Mouse (Mus musculus): Measurements from ENCODE around the gene Tgfbr2.
A peak's percentile ranks its signal among the peaks of the same experiment; 100 is the strongest.

Tgfbr2 gene

DNA sequence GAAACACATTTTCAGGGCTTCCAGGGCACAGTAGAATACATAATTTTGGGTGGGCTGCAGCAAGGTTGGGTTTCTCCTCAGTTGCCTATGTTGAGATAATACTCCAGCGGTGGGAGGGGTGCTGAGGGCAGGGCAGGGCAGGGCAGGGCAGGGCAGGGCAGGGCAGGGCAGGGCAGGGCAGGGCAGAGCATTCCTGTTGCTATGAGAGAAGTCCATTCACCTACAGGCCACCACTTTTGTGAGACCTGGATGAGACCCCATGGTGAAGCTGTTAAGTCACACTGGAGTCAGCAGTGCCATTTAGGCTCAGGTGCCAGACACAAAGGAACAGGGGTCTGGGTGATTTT lies 18.3 kb upstream of the Tgfbr2 start:
- DNase-seq: no peak

DNA sequence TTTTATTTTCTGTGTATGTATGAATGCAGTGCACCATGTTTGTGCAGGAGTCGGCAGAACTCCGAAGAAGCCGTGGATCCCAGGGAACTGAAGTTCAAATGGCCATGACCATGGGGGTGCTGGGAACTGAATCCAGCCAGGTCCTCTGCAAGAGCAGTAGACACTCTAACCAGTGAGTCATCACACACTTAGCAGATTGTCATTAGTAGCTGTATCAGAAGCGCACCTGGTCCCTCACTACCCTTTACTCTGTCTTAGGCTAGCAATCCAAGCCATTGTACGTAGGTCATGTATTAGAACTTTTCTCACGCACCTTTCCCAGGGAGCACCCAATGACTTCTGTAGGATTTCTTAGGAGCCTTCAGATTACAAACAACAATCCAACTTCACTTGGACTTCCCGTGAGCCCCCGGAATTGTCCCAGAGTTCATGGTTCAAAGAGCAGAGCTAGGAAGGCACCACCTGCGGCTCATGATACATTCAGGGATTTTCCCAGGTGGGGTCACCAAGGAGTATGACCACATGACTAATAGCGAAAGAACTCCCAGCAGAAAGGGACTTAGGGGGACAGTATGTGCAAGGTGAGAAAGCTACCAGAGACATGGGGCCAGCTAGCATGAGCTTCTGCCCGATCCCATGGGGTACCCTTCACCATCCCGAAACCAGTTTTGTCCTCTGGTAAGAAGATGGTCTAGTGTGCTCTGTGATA lies 17.8 kb upstream of the Tgfbr2 start:
- no peak for DNase-seq

DNA sequence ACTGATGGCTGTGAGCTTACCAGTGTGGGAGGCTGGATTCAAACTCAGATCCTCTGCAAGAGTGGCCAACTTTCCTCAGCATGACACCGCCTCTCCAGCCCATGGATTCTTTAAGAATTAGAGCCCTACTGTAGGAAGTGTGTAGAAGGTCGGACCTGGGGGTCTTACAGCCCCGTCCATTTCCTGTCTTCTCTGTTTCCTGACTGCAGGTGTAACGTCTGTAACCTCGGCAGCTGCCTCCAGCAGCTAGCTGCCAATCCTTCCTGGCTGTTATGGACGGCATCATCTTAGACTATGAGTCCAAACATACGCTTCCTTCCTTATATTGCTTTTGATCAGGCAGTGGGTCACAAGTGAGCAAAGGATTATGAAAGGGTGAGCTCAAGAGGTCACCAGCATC lies 17.1 kb upstream of the Tgfbr2 start:
- peak in 1 of 2 experiments; percentile 24 for DNase-seq

DNA sequence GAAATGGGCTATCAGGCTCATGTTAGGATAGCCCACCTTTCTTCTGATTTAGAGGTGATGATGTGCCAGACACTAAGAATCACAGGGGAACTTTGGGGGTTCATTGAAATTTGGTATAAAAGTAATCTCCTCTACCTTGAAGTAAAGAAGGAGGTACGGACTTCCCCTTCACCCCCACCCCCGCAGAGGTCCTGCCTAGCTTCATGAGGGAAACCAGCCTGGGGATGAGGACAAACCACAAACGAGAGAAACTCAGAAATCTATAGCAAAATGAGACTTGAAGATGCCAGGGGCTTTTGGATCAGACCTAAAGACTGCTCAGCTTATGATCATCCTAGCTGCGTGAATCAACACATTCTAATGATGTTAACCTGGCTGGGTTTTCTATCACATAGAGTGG lies 14.7 kb upstream of the Tgfbr2 start:
- no peak for DNase-seq

DNA sequence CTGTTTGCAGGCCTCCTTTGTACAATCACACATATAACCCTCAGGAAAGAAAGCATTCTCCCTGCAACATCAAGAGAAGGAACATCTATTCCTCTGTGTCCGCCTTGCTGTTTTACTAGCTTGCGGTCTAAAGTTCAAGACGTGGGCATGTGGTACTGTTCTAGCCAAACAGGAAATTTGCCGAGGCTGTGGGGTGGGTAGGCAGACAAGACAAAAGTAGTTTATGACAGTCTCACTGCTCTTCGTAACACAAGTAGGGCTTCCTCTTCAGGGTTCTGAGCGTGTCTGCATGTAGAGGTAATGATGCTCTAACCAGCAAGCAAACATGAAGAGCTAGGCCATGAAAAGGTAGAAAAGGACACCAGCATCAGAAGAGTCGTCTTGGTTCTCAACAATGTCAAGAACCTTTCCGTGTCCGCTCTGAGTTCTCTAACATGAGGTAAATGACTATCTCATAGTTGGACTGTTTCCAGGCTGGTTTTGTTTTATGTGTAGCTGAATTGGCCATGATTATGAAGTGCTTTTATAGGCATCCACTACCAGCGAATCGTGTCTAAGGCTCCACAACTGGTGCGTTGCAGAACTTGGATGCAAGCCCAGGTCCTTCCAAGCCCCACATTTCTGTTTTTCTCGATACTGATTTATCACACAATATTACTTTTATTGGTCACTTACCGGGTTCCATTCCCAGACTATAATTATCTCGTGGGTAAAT lies 13.9 kb upstream of the Tgfbr2 start:
- DNase-seq: peak; percentile 35 to 73

DNA sequence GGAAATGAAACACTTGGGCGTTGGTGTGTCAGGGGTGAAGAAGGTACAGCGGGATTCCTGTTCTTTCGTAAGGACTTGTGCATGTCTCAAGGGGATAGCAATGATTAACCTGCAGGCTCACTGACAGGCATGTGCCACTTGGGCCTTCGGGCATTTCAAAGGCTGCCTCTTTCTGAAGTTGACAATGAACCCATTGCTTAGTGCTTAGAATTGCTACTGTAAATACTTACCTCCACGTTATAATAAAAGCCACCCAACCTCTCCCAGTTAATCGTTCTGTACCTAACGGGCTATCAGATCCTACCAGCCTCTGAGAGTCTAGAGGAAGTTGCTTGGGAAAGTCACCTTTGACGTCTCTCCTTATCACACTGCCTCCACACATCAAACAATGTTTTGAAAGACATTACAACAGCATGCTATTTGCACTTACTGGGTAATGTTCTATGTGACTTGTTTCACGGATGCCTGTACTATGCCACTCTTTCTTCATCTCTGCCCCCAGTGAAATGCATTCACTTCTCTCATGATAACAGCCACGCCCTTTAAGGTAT lies 12.1 kb upstream of the Tgfbr2 start:
- no peak for DNase-seq

DNA sequence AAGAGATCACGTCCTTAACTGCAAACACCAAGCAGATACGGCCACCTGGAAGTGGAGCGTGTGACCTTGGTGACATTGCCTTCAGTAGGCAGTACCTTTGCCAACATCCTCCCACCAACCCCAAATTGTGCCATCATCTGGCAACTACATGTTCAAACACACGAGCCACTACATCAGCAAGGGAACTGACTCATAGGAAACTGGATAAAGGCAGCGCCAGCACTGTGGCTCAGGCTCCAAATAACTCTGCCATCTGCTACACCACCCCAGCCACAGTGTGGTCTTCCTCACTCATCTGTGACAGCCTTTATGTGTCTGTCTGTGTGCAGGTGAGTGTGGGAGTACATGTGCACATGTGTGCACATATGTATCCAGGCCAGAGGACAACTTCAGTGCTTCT lies 9.7 kb upstream of the Tgfbr2 start:
- no peak for DNase-seq

DNA sequence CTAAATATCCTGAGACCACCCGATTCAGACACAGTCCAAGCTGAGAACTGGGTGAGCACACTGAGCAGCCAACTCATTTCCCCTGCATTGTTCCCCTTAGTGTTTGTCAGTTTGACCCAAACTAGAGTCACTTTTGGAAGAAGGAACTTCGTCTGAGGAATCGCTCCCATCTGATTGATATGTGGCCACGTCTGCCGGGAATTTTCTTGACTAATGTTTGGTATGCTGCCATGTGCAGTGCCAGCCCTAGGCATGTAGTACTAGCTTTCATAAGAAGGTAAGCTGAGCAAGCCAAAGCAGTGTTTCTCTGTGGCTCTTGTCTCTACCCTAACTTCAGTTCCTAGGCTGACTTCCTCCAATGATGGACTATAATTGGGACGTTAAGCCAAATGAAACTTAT lies 7.9 kb upstream of the Tgfbr2 start:
- DNase-seq: no peak

DNA sequence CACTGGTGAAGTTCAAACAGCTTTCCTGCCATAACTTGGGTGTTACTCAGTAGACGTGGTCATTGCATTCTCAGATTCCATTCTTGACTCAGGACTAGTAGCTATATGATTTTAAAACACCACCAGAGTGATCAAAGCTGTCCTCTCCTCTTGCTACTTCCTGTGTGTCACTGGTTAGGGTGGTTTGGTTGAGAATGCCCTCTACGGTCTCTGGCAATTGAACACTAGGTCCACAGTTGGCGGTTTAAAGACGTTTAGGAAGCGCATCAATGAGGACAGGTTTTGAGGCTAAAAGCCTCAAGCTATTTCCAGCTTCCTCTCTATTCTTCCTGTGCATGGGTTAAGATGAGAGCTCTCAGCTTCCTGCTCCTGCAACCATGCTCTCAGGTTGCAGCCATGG lies 6.4 kb upstream of the Tgfbr2 start:
- no peak for DNase-seq

DNA sequence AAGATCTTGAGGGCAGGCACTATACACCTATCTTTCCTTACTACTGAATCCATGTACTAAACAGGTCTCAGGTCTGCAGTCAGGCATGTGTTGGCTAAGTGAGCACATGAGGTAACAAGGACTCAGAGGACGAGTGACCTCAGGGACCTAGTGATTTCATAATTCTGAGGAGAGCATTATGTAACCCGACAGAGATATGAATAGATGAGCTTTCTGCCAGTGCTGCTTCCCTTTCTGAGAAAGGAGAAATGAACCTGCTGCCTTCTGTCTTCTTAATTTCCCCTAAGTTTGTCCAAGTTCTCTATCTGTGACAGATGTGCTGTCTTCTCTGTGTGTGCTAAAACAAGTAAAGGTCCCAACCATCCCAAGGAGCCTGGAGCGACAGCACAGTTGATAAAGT lies 3.0 kb upstream of the Tgfbr2 start:
- DNase-seq: no peak

DNA sequence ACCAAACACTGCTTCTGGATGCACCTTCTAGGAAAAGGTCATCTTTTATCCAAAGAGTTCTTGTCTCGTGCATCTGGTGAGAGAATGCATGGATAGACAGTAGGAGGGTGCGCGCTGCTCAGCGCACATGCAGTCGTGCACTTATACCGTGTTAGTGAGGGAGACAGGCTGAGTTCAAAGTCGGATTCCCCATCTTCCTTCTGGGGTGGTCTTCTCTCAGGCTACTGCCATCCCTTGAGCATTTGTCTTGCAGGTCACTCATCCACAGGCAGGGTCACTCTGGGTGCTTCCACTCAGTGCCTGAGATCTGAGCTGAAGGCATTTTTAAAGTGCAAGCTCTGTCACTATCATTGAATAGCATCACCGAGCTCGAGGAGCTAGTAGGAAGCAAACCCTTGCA lies 1.9 kb upstream of the Tgfbr2 start:
- no peak for DNase-seq

DNA sequence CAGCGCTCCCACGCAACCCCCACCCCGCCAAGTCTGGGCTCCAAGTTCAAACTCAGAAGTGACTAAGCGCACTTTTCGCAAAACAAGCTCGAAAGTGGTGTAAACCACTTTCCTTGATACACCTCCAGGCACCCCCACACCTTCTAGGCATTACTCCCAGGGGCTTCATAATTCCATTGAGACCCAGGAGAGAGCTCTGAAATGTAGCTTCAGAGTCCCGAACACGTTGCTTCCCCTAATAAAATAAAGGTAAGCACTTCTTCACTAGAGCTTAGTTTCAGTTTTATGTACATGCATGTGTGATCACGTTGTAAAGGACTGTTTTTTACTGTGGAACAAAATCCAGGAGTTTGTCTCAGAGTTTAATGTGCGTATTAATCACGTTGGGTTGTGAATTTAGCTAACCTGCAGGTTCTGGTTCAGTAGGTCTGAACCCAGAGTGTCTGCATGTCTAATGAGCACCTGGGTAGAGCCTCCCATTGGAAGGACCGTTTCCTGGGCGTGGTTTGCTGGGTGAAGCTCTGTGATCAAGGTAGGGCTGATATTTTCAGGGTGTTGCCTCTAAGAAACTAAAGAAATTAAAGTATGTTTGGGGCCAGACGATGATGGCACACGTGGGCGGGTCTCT lies 442 bp upstream of the Tgfbr2 start:
- peak; percentile 52 to 76 for DNase-seq

DNA sequence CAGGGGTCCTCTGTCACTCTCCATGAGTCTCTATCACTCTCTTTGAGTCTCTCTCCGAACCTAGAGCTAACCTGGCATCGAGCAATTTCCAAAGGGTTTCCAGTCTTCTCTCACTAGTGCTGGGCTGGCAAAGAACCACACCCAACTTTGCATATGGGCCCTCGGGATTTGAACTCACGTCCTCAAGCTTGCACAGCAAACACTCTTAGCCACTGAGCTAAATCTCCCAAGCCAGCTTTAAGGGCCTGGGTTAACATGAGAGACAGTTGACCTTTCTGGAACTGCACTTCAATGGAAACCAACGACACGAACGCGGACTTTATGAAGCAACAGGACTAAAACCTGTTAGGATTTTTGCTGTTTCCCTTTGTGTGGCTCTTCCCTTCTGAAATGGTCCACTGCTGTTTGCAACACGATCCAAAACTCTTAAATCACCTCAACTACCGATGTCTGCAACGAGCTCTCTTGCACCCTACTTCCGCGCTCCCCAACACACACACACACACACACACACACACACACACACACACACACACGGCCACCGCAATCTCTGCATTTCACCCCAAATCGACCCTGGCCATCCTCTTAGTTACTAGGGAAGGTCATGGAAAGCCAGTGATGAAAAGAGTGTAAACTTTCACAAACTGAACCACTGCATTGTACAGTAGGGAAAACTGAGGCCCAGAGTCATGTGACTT lies 1.5 kb downstream of the Tgfbr2 start:
- DNase-seq: no peak

DNA sequence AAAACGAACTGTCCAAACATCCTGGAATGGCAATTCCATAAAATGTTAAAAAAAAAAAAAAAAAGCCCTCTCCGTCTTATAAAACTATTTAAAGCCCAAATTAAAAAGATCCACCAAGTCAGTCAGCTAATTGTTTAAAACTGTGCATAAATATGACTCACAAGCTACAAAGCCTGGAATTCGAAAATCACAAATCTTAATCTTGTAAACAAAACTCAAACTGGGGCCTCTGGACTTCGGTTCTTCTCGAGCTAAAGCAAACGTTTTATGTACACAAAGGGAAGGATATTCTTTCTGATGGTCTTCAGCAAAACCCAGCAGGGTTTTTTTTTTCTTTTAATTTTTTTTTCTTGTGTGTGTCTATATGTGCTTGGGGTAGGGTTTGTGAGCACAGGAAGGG lies 2.1 kb downstream of the Tgfbr2 start:
- no peak for DNase-seq

DNA sequence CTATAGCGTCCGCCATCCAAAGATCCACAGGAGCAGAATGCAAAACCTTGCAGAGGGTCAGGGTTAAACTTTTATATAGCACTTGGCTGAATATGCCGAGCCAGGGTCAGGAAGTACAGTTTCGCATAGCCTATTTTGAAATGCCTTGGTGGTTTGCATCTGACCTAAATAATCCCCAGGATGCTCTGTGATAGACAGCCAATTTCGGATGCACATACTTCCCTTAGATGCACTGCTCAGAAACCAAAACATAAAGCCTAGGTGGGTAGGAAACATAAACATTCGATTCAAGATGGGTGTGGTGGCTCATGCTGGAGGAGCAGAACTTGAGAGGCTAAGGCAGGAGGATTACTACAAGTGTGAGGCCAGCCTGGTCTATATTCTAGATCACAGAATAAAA lies 6.1 kb downstream of the Tgfbr2 start:
- no peak for DNase-seq

DNA sequence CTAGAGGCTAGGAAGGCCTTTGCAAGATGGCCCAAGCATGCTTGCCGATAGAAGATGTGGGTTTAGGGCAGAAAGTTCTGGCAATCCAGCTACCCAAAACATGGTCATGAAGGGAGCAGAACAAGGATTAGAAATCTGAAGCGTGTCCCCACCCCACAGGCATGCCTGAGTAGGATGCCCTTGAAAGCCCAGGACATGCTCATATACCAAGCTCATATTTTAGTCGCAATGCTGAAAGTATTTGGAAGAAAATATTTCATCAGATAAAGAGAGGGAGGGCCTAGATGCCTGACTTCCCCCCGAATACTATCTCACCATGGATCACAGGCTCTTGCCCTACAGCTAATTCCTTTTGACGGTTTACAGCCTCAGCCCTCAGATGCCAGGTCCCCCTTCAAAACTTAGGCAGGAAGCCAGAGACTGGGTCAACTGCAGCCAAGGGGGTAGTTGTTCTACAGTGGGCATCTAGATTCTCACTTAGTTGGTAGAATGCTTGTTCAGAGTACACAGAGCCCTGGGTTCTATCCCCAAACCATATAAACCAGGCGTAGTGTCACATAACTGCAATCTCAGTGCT lies 7.8 kb downstream of the Tgfbr2 start:
- DNase-seq: no peak

DNA sequence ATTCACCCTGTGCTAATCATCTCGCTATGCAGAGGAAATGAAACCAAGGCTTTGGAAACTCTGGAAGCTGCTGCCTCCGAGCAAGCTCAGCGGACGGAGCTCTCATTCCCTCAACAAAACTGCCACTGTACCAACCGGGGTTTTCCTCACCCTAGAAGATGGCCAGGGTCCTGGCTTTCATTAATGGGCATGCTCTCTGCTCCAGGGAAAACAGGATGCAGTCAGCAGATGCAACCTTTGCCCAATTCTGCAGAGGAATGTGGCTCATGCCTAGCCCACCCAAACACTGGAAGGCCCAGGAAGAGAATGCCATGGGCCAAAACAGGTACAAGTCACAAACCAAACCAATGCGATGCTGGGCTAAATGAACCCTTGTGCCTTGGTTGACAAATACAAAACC lies 8.8 kb downstream of the Tgfbr2 start:
- no peak for DNase-seq

DNA sequence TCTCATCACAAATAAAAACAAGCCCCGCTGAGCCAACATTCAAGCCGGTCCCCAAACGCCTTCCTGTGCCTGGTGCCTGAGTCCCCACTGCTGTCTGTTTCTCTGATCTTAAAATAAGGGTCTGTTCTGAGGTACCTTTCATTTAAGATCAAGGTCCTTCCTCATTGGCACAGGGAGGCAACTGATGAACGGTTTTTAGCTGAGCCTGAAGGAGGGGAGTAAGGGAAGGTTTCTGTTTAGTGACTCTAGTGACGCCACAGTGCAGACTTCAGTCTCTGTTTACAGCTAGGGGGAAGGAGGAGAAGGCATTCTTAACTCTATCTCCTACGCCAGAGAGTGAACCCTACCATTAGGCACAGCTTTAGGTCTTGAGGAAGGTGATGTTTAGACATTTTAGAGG lies 11.3 kb downstream of the Tgfbr2 start:
- no peak for DNase-seq

DNA sequence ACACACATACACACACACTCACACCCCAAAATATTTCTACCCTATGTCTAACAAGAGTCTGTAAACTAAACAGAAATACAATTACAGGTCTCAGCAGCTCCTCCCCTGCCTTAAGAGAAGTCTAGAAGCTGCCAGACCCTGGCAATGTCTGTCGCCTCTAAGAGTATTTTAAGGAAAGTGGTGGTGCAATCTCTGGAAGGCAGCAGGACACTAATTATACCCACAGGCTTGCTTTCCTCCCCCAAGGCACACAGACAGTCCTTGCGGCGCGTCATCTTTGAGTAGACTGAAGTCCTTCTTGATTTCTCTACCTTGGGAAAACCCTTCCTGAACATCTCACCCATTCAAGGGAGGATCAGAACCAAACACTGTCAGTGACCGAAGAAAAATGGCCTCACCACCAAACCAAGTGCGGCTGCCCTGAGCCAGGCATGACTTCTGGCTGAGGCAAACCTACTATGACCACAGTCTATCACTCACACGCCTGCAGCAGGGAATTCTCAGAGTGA lies 12.2 kb downstream of the Tgfbr2 start:
- no peak for DNase-seq

DNA sequence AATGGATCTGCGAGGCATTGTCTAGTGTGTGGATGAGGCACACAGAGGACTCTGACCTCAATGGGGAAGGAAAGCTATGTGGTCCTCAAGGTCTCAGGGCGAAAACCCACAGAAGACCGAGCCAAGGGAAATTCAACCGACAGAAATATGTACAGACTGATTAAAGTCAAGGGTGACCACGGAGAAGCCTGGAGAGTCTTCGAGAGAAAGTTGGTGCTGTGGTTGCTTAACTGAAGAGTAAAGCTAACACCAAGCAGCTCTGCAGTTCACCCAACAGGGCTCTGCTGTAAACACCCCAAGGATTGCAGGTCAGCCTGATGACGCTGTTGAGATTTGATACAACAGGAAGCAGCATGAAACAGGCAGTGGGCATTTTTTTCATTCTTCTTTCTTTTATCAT lies 14.3 kb downstream of the Tgfbr2 start:
- no peak for DNase-seq

DNA sequence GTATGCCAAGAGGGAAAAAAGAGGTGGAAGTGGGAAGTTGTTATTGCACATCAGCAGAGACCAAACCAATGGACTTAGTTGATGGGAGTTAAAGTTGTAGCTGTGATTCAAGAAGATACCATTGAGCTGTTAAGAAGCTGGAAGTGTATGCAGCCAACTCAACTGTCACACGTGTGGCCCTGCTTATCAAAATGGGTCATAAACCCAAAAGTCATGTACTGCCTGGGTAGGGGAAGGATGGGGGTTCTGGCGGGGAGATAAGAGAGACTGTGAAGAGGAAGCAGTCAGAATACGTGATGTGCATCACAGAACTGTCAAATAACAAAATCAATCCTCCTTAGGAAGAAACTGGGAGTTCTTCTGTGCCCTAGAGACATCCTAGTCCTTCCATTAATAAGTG lies 15.1 kb downstream of the Tgfbr2 start:
- DNase-seq: no peak

DNA sequence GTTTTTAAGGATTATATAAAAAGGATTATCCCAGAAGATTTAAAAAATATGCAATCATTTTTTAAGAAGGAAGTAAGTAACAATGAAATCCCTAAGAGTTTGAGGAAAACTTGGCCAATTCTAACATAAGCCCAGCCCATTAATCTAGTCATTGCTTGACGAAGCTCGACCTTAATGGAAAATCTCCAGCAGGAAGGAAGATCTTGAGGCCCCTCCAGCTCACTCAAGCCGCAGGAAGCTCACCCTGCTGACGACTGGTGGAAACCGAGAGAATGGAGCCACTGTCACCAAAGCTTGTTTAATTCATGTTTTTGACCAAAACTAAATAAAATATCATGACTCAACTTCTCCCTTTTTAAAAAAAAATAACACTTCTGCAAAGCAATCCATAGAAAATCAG lies 18.7 kb downstream of the Tgfbr2 start:
- no peak for DNase-seq

DNA sequence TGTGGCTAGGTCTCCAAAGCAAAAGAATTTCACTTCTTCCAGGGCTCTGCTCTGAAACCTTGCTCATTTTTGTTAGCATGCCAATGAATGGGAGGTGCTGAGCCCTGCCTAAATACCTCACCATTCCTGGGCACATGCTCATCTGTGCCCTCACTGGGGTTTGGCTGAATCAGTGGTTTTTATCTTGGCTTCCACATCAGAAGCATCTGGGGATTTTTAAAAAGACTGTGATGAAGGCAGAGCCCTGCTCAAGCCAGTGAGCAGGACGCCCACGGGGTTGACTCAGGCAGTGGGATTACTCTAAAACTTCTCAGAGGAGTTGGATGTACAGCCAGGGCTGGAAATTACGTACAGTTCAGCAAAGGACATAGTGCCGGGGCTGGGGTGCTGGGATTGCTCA lies 22.3 kb downstream of the Tgfbr2 start:
- DNase-seq: no peak

All from thymus, adult 18-20 months (tissue).